Mouse (Mus musculus) intestine, embryonic 14.5 days (tissue): ENCODE results near the gene Cped1. TPM values are rescaled to one million over a fixed set of nuclear protein-coding genes. Genes with fewer than 3 reads are reported as not detected.
"Not testable (repeated sequence)": the region's sequence is repeated elsewhere in the genome, so short reads cannot be mapped to it uniquely, and the experiment has no call there.

Experiments used
- ATAC-seq: fragments of 200-750 bp; cut with Nextera tagmentation; replicated peaks from 2 replicates; pipeline ENCODE4 v1.8.0; 2017; ENCODE audit warnings: low read depth, moderate number of reproducible peaks, moderate TSS enrichment, moderate library complexity; ENCODE audit not compliant: low FRiP score, low TSS enrichment
- DNase-seq: peaks from one replicate; pipeline ENCODE4 v3.0.0-alpha.2; 2018; ENCODE audit warnings: low spot score
- H3K27ac ChIP-seq: fragments of 300-500 bp; sonication (generic); 2 replicates; pipeline ENCODE4 v1.5.1; 2014; ENCODE audit warnings: low read depth, mild to moderate bottlenecking, control low read depth
- H3K27me3 ChIP-seq: fragments of 300-500 bp; sonication (generic); replicated peaks from 2 replicates; pipeline ENCODE4 v1.6.1; 2014; ENCODE audit warnings: low read length, control low read depth; ENCODE audit not compliant: control insufficient read depth, insufficient read depth
- H3K36me3 ChIP-seq: fragments of 300-500 bp; sonication (generic); 2 replicates; pipeline ENCODE4 v1.6.1; 2014; ENCODE audit warnings: low read length, control low read depth; ENCODE audit not compliant: control insufficient read depth, insufficient read depth
- H3K4me1 ChIP-seq: fragments of 300-500 bp; sonication (generic); replicated peaks from 2 replicates; pipeline ENCODE4 v1.6.1; 2014; ENCODE audit warnings: low read length, control low read depth, mixed read lengths; ENCODE audit not compliant: control insufficient read depth, insufficient read depth
- H3K4me2 ChIP-seq: fragments of 300-500 bp; sonication (generic); 2 replicates; pipeline ENCODE4 v1.6.1; 2014; ENCODE audit warnings: low read length
- H3K4me3 ChIP-seq: fragments of 300-500 bp; sonication (generic); 2 replicates; pipeline ENCODE4 v1.5.1; 2014; ENCODE audit warnings: low read depth, low read length, control low read depth, mixed read lengths
- H3K9ac ChIP-seq: fragments of 300-500 bp; sonication (generic); 2 replicates; pipeline ENCODE4 v1.6.1; 2014; ENCODE audit warnings: mild to moderate bottlenecking, low read length
- H3K9me3 ChIP-seq: fragments of 300-500 bp; sonication (generic); 2 replicates; pipeline ENCODE4 v1.6.1; 2016; ENCODE audit warnings: low read length, control low read depth; ENCODE audit not compliant: control insufficient read depth
- WGBS: fragments of 180-500 bp; shearing (Covaris S2); extraction: QIAGEN DNeasy Blood & Tissue Kit; methylation state at CpG from one replicate; pipeline ENCODE4 v1.1.7; 2014; 5-methylcytosine and 5-hydroxymethylcytosine counted together
- polyA plus RNA-seq: library from polyadenylated mRNA; unstranded; fragments of >200 nt; fragmentation: Nextera tagmentation; extraction: Ambion mirVana; gene quantifications from 2 replicates; pipeline ENCODE4 v1.2.1, GENCODE M21; 2014

Cped1 gene
- polyA plus RNA-seq, 1 experiment from 2014 or later: 35.5 TPM

- DNase-seq (peak; percentile 65), ATAC-seq (no peak)
- H3K4me3 ChIP-seq: no peak overlapping the region
- 0 out of 2 replicates have a peak, but pooled peaks cover 3% of the 10 kb centered on the region for H3K4me1 ChIP-seq
- no peak overlapping the region for H3K27ac ChIP-seq
- H3K36me3 ChIP-seq: 0 out of 2 replicates have a peak, but pooled peaks cover 11% of the 10 kb centered on the region
- no peak overlapping the region for H3K9ac ChIP-seq
- no peaks in the 10 kb centered on the region for H3K27me3 ChIP-seq
- H3K9me3 ChIP-seq: no peaks in the 10 kb centered on the region
- WGBS: 39% methylated on average over 12 of the region's 12 CpGs
- H3K4me2 ChIP-seq: no peak overlapping the region
Measured at GRCm38 (mm10) chr6:22122080-22122479, 136.4 kb downstream of the Cped1 start.

GRCm38 (mm10) chr6:22122693-22123092 lies 137.0 kb downstream of the Cped1 start:
- H3K36me3 ChIP-seq: 0 out of 2 replicates have a peak, but pooled peaks cover 11% of the 10 kb centered on the region
- 91% methylated on average over 1 of the region's 1 CpGs for WGBS
- no peak overlapping the region for H3K4me2 ChIP-seq
- no peaks in the 10 kb centered on the region for H3K27me3 ChIP-seq
- no peak overlapping the region for H3K27ac ChIP-seq
- no peaks in the 10 kb centered on the region for H3K9me3 ChIP-seq
- ATAC-seq (no peak), DNase-seq (no peak)
- H3K4me3 ChIP-seq: no peak overlapping the region
- H3K9ac ChIP-seq: no peak overlapping the region
- no peaks in the 10 kb centered on the region for H3K4me1 ChIP-seq

- Histone ChIP-seq H3K9me3 (no peaks in the 10 kb centered on the region), H3K27me3 (no peaks in the 10 kb centered on the region), H3K4me1 (no peaks in the 10 kb centered on the region), H3K4me3 (no peak overlapping the region), H3K36me3 (0 out of 2 replicates have a peak, but pooled peaks cover 11% of the 10 kb centered on the region), H3K9ac (no peak overlapping the region), H3K4me2 (no peak overlapping the region), H3K27ac (no peak overlapping the region)
- no peak for DNase-seq
- no peak for ATAC-seq
- WGBS: 80% methylated on average over 3 of the region's 3 CpGs
Measured at GRCm38 (mm10) chr6:22123332-22123731, 137.6 kb downstream of the Cped1 start.

GRCm38 (mm10) chr6:22124575-22125330 lies 139.0 kb downstream of the Cped1 start:
- H3K27ac ChIP-seq, H3K9ac ChIP-seq, ATAC-seq, H3K4me1 ChIP-seq, DNase-seq, H3K4me2 ChIP-seq, H3K4me3 ChIP-seq, H3K27me3 ChIP-seq, H3K9me3 ChIP-seq: not testable (repeated sequence)
- 0 out of 2 replicates have a peak, but pooled peaks cover 11% of the 10 kb centered on the region for H3K36me3 ChIP-seq
- WGBS: 86% methylated on average over 24 of the region's 31 CpGs

GRCm38 (mm10) chr6:22135038-22135631 lies 149.4 kb downstream of the Cped1 start:
- DNase-seq (no peak), ATAC-seq (no peak)
- Histone ChIP-seq H3K9ac (no peak overlapping the region), H3K4me1 (no peaks in the 10 kb centered on the region), H3K27me3 (no peaks in the 10 kb centered on the region), H3K4me2 (no peak overlapping the region), H3K36me3 (0 out of 2 replicates have a peak, but pooled peaks cover 3% of the 10 kb centered on the region), H3K4me3 (no peak overlapping the region), H3K9me3 (no peaks in the 10 kb centered on the region), H3K27ac (no peak overlapping the region)
- 36% methylated on average over 10 of the region's 10 CpGs for WGBS

GRCm38 (mm10) chr6:22136805-22137204 lies 151.1 kb downstream of the Cped1 start:
- Histone ChIP-seq H3K36me3 (0 out of 2 replicates have a peak, but pooled peaks cover 3% of the 10 kb centered on the region), H3K27me3 (no peaks in the 10 kb centered on the region), H3K9ac (no peak overlapping the region), H3K4me3 (no peak overlapping the region), H3K4me1 (no peaks in the 10 kb centered on the region), H3K4me2 (no peak overlapping the region), H3K9me3 (no peaks in the 10 kb centered on the region), H3K27ac (no peak overlapping the region)
- no peak for DNase-seq
- no peak for ATAC-seq
- WGBS: 62% methylated on average over 10 of the region's 10 CpGs

GRCm38 (mm10) chr6:22140786-22141185 lies 155.1 kb downstream of the Cped1 start:
- Histone ChIP-seq H3K9ac (no peak overlapping the region), H3K4me1 (no peaks in the 10 kb centered on the region), H3K9me3 (no peaks in the 10 kb centered on the region), H3K4me3 (no peak overlapping the region), H3K27ac (no peak overlapping the region), H3K4me2 (peak overlapping the region; percentile 12; the same call in 1 of the 2 replicates), H3K27me3 (no peaks in the 10 kb centered on the region), H3K36me3 (no peaks in the 10 kb centered on the region; the same call in 1 of the 2 replicates)
- 47% methylated on average over 8 of the region's 8 CpGs for WGBS
- DNase-seq (peak; percentile 53), ATAC-seq (no peak)

- no peak overlapping the region for H3K9ac ChIP-seq
- peaks cover 19% of the 10 kb centered on the region for H3K36me3 ChIP-seq
- H3K27me3 ChIP-seq: no peaks in the 10 kb centered on the region
- no peaks in the 10 kb centered on the region for H3K4me1 ChIP-seq
- WGBS: 89% methylated on average over 4 of the region's 4 CpGs
- no peak for DNase-seq
- no peak for ATAC-seq
- no peak overlapping the region for H3K4me3 ChIP-seq
- no peaks in the 10 kb centered on the region for H3K9me3 ChIP-seq
- no peak overlapping the region for H3K4me2 ChIP-seq
- H3K27ac ChIP-seq: no peak overlapping the region
Measured at GRCm38 (mm10) chr6:22147236-22147635, 161.5 kb downstream of the Cped1 start.
